Mouse (Mus musculus): ENCODE data around the gene Ccl17. TPM values are rescaled to one million over a fixed set of nuclear protein-coding genes. Genes with fewer than 3 reads are reported as not detected.

Gene Ccl17
- polyA plus RNA-seq, 1 experiment from 2014 or later: 0.51 TPM

DNA sequence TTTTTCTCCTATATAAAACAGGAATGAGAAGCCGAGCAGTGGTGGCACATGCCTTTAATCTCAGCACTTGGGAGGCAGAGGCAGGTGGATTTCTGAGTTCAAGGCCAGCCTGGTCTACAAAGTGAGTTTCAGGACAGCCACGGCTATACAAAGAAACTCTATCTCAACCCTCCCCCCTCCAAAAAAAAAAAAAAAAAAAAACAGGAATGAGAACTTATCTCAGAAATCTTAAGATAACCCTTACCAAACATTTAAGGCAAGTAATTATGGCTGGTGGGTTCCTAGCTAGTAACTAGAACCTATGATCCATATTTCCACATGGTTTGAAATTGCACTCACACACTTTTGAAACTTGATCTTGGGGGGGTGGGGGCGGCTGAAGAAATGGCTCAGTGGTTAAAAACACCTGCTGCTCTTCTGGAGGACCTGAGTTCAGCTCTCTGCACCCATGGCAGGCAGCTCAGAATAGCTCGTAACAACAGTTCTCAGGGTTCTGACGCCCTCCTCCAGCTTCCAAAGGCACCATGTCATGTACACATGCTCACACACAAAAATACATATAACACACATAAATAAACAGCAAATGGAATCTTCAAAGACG lies 24.2 kb upstream of the Ccl17 start:
- no peak overlapping the region for H3K4me3 ChIP-seq (ENCODE audit: low read length)
- H3K9ac ChIP-seq (ENCODE audit: low read length): no peak overlapping the region
- H3K27me3 ChIP-seq (ENCODE audit: control insufficient read depth, insufficient read depth, low read length): no peaks in the 10 kb centered on the region
- no peak overlapping the region for H3K4me2 ChIP-seq (ENCODE audit: low read depth, low read length)
- WGBS: 75% methylated on average over 6 of the region's 6 CpGs
- no peak for ATAC-seq (replicated peaks; ENCODE audit: extremely low read depth, insufficient read depth, low FRiP score)
- no peak overlapping the region for H3K27ac ChIP-seq (ENCODE audit: low read length)
- H3K4me1 ChIP-seq (ENCODE audit: control insufficient read depth, insufficient read depth, low read length): peaks cover 17% of the 10 kb centered on the region
- no peaks in the 10 kb centered on the region for H3K36me3 ChIP-seq (ENCODE audit: control insufficient read depth, insufficient read depth)
- no peaks in the 10 kb centered on the region for H3K9me3 ChIP-seq (replicated peaks; ENCODE audit: control insufficient read depth, low read length)

DNA sequence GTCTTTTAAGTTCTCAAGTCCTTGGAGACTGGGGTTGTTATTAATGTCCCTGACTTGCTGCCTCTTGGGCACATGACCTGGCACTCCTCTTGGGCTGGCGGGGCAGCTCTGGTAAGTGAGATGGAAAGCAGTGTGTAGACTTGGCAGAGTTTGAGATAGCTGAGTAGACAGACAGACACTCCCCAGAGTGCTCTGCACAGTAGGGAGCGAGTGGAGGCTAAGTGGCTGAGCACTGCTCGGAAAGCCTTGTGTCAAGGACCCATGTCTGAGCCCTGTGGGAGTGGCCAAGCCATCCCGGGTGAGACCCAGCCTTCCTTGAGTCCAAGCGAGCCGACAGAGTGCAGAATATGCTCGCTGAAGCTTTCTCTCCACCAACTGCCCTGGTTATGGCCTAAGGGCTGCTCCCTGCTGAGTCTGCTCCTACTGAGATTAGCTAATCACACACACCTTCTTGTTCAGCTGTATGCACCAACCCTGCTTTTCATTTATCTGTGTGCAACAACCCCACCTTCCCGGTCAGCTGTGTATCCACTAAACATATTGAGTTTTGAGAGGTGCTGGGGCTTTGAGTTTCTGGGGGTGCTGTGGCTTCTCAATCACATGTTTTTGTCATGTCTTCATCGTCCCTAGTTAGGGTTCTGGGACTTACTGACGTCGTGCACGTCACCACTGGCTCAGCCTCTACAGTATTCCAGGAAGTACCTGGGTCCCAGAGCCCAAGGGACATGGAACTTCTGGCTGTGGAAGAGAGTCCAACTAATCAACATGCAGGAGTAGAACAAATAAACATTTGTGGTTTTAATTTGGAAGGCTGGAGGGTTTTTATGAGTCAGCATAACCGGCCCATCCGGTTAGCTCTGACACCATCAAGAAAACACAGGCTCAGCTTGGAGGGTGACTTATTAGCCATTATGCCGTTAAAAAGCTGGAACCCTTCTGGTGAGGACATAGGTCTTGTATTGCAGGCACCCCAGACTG lies 22.4 kb upstream of the Ccl17 start:
- Histone ChIP-seq H3K4me1 (ENCODE audit: control insufficient read depth, insufficient read depth, low read length) (peaks cover 12% of the 10 kb centered on the region), H3K4me2 (ENCODE audit: low read depth, low read length) (no peak overlapping the region), H3K4me3 (ENCODE audit: low read length) (no peak overlapping the region), H3K9me3 (replicated peaks; ENCODE audit: control insufficient read depth, low read length) (no peaks in the 10 kb centered on the region), H3K27me3 (ENCODE audit: control insufficient read depth, insufficient read depth, low read length) (no peaks in the 10 kb centered on the region), H3K27ac (ENCODE audit: low read length) (peak overlapping the region; percentile 25; the same call in 1 of the 2 replicates), H3K9ac (ENCODE audit: low read length) (no peak overlapping the region), H3K36me3 (ENCODE audit: control insufficient read depth, insufficient read depth) (no peaks in the 10 kb centered on the region)
- 55% methylated on average over 15 of the region's 15 CpGs for WGBS
- ATAC-seq (replicated peaks; ENCODE audit: extremely low read depth, insufficient read depth, low FRiP score): no peak

DNA sequence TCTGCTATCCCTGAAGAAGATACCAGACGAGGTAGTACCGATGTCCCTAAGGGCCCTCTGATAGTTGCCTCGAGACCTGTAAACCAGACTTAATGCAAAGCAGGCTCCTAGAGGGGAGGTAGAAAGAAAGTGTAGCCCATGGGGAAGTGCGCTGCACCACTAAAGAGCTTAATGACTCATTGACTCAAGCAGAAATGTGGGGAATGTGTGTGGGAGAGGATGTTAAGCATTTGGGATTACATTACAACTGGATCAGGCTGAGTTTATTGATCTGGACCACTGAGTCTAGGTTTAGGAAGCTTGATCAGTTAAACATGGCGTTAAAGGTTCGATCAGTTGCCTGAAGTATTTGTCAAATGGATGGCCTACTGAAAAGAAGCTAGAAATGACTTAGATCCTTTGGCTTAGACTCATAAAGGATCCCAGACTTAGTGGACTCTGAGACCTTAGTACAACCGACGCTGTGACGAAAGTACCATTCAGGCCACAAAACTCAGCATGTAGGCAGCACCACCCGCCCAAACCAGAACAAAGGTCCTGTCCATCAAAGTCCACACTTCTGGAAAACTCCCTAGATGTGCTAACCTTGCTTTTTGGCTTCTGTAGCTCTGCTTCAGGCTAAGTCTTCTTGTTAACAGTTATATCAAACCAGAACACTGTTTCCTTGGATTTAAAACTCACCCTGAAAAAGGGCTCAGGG lies 20.8 kb upstream of the Ccl17 start:
- Histone ChIP-seq H3K27ac (ENCODE audit: low read length) (no peak overlapping the region), H3K9me3 (replicated peaks; ENCODE audit: control insufficient read depth, low read length) (no peaks in the 10 kb centered on the region), H3K27me3 (ENCODE audit: control insufficient read depth, insufficient read depth, low read length) (no peaks in the 10 kb centered on the region), H3K9ac (ENCODE audit: low read length) (no peak overlapping the region), H3K4me2 (ENCODE audit: low read depth, low read length) (no peak overlapping the region), H3K4me3 (ENCODE audit: low read length) (no peak overlapping the region), H3K36me3 (ENCODE audit: control insufficient read depth, insufficient read depth) (no peaks in the 10 kb centered on the region), H3K4me1 (ENCODE audit: control insufficient read depth, insufficient read depth, low read length) (peaks cover 9% of the 10 kb centered on the region)
- no peak for ATAC-seq (replicated peaks; ENCODE audit: extremely low read depth, insufficient read depth, low FRiP score)
- 76% methylated on average over 10 of the region's 10 CpGs for WGBS

DNA sequence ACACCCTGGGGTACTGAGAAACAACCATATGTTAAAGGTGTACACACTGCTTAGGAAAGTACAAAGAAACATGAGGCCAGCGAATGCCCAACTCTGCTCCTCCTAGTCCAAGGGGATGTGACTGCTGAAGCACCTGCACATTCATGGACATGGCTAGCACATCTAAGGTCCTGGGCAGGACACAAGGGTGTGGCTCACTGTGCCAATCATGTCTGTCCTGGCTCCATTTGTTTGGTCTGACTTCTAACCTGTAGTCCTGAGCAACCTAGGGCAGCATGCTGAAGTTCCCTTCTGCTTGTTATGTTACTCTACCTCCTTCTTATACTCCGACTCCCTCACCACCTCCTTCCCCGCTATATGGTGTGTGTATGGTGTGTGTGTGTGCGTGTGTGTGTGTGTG lies 15.9 kb upstream of the Ccl17 start:
- Histone ChIP-seq H3K27me3 (ENCODE audit: control insufficient read depth, insufficient read depth, low read length) (no peaks in the 10 kb centered on the region), H3K4me1 (ENCODE audit: control insufficient read depth, insufficient read depth, low read length) (no peaks in the 10 kb centered on the region), H3K9ac (ENCODE audit: low read length) (no peak overlapping the region), H3K9me3 (replicated peaks; ENCODE audit: control insufficient read depth, low read length) (no peaks in the 10 kb centered on the region), H3K4me3 (ENCODE audit: low read length) (no peak overlapping the region), H3K27ac (ENCODE audit: low read length) (no peak overlapping the region), H3K4me2 (ENCODE audit: low read depth, low read length) (no peak overlapping the region), H3K36me3 (ENCODE audit: control insufficient read depth, insufficient read depth) (no peaks in the 10 kb centered on the region)
- WGBS: 86% methylated on average over 4 of the region's 4 CpGs
- no peak for ATAC-seq (replicated peaks; ENCODE audit: extremely low read depth, insufficient read depth, low FRiP score)

DNA sequence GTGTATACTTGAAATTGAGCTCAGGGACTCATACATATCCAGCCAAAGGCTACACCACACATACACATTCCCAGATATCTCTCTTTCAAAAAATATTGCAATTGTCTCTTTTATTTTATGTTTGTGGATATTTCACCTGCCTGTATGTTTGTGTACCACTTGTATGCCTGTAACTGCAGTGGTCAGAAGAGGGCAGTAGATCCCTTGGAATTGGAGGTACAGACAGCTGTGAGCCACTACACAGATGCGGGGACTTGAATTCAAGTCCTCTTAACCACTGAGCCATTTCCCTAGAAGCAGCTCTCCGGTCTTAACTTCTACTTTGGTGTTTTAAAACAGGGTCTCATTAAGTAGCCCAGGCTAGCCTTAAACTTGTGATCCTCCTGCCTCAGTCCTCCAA lies 15.5 kb upstream of the Ccl17 start:
- Histone ChIP-seq H3K9ac (ENCODE audit: low read length) (no peak overlapping the region), H3K9me3 (replicated peaks; ENCODE audit: control insufficient read depth, low read length) (no peaks in the 10 kb centered on the region)
- WGBS: 88% methylated on average over 2 of the region's 2 CpGs

DNA sequence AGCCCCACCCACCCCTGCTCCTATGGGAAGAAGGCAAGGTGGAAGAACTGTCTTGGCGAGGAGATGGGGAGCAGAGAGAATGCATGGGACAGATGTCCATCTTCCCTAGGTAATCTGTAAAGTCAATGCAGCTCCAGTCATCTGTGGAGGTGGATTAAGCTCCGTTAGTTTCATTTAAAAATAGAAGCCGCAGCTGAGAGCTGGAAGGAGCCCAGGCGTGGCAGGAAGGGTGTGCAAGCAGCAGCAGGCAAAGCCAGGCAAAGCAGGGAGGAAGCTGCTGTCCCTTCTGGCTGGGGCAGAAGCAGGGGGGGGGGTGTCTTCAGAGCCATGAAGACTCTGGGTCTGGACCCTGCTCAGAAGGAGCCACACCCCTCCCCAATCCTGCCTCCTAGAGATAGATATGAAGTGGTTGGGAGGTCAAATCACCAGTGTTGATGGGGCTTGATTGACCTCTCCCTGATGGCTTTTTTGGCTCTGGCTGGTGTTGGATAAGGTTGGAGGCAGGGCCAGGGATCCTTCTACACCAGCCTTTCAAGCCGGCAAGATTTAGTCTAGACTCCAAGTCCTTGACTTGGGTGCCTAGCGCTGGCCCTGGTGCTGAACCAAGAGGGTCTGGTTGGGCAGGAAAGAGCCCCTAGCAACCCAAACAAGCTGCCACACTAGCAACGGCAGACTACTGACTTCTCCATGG lies 9.8 kb upstream of the Ccl17 start:
- no peak overlapping the region for H3K4me3 ChIP-seq (ENCODE audit: low read length)
- no peaks in the 10 kb centered on the region for H3K27me3 ChIP-seq (ENCODE audit: control insufficient read depth, insufficient read depth, low read length)
- no peak for ATAC-seq (replicated peaks; ENCODE audit: extremely low read depth, insufficient read depth, low FRiP score)
- H3K27ac ChIP-seq (ENCODE audit: low read length): no peak overlapping the region
- H3K9me3 ChIP-seq (replicated peaks; ENCODE audit: control insufficient read depth, low read length): no peaks in the 10 kb centered on the region
- no peak overlapping the region for H3K4me2 ChIP-seq (ENCODE audit: low read depth, low read length)
- H3K4me1 ChIP-seq (ENCODE audit: control insufficient read depth, insufficient read depth, low read length): peaks cover 8% of the 10 kb centered on the region
- WGBS: 47% methylated on average over 7 of the region's 7 CpGs
- no peak overlapping the region for H3K9ac ChIP-seq (ENCODE audit: low read length)
- H3K36me3 ChIP-seq (ENCODE audit: control insufficient read depth, insufficient read depth): no peaks in the 10 kb centered on the region

More for the DNA sequence above, 15.5 kb upstream of the Ccl17 start:
- H3K4me1 ChIP-seq (ENCODE audit: control insufficient read depth, insufficient read depth, low read length): no peaks in the 10 kb centered on the region
- H3K27me3 ChIP-seq (ENCODE audit: control insufficient read depth, insufficient read depth, low read length): no peaks in the 10 kb centered on the region
- no peak for ATAC-seq (replicated peaks; ENCODE audit: extremely low read depth, insufficient read depth, low FRiP score)
- no peak overlapping the region for H3K27ac ChIP-seq (ENCODE audit: low read length)
- no peak overlapping the region for H3K4me3 ChIP-seq (ENCODE audit: low read length)
- H3K4me2 ChIP-seq (ENCODE audit: low read depth, low read length): no peak overlapping the region
- no peaks in the 10 kb centered on the region for H3K36me3 ChIP-seq (ENCODE audit: control insufficient read depth, insufficient read depth)

DNA sequence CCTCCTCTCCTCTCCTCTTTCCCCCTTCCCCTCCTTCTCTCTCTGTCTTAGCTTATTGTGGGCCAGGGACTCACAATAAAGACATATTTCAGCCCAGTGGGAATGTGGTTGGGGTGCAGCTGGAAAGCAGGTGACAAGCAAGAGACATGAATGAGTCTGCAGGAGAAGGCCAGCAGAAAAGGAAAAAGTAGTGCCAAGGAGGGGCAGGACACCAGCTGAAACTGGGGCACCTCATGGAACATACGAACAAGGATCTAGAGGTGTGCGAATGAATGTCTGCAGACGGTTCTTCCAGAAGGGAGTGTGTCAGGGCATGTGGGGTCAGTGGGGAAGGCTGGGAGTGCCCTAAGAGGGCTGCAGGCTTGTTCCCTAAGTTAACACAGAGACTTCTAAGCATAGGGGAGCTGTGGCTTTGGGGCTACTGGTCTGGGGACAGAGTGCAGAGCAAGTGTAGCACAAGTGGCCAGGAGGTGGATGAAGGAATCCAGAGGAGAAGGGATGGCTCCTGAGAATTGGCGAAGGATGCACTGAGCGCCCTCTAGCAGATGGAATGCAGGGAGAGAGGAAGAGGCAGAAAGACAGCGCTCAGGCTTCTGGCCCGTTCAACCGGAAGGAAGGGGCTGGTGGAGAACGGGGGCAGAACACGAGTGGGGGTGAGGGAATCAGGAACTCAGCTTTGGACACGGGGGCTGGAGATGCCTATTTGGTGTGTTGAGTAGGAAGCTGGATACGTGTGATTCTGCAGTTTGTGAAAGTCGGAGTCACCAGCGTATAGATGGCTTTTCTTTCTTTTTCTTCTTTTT lies 8.8 kb upstream of the Ccl17 start:
- Histone ChIP-seq H3K4me2 (ENCODE audit: low read depth, low read length) (no peak overlapping the region), H3K4me3 (ENCODE audit: low read length) (no peak overlapping the region), H3K9ac (ENCODE audit: low read length) (no peak overlapping the region), H3K36me3 (ENCODE audit: control insufficient read depth, insufficient read depth) (no peaks in the 10 kb centered on the region), H3K9me3 (replicated peaks; ENCODE audit: control insufficient read depth, low read length) (no peaks in the 10 kb centered on the region), H3K27ac (ENCODE audit: low read length) (no peak overlapping the region), H3K27me3 (ENCODE audit: control insufficient read depth, insufficient read depth, low read length) (no peaks in the 10 kb centered on the region), H3K4me1 (ENCODE audit: control insufficient read depth, insufficient read depth, low read length) (peaks cover 8% of the 10 kb centered on the region)
- no peak for ATAC-seq (replicated peaks; ENCODE audit: extremely low read depth, insufficient read depth, low FRiP score)
- WGBS: 41% methylated on average over 14 of the region's 14 CpGs

DNA sequence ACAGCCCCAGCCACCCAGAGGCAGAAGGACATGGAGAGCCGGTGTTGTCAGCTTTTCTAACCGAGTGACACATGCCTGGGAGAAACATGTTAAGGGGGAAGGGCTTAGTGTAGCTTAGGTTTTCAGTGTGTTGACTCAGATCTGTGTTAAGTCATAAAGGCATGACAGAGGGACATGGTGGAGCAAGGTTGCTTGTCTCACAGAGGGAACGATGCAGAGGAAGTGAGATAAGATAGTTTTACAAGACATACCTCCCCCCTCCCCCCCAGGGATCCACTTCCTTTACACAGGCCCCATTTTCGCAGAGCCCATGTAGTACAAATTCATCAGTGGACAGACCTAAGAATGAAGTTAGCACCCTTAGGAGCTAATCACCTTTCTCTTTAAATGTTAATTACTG lies 7.9 kb upstream of the Ccl17 start:
- WGBS: 37% methylated on average over 4 of the region's 4 CpGs
- Histone ChIP-seq H3K27me3 (ENCODE audit: control insufficient read depth, insufficient read depth, low read length) (no peaks in the 10 kb centered on the region), H3K9me3 (replicated peaks; ENCODE audit: control insufficient read depth, low read length) (no peaks in the 10 kb centered on the region), H3K4me2 (ENCODE audit: low read depth, low read length) (no peak overlapping the region), H3K4me1 (ENCODE audit: control insufficient read depth, insufficient read depth, low read length) (peaks cover 8% of the 10 kb centered on the region), H3K27ac (ENCODE audit: low read length) (no peak overlapping the region; the same call in 1 of the 2 replicates), H3K9ac (ENCODE audit: low read length) (no peak overlapping the region), H3K4me3 (ENCODE audit: low read length) (no peak overlapping the region), H3K36me3 (ENCODE audit: control insufficient read depth, insufficient read depth) (no peaks in the 10 kb centered on the region)
- no peak for ATAC-seq (replicated peaks; ENCODE audit: extremely low read depth, insufficient read depth, low FRiP score)

All from heart, embryonic 16.5 days (tissue).